Mouse (Mus musculus) heart, embryonic 13.5 days (tissue): ENCODE measurements around the gene Zmynd10. TPM values are rescaled to one million over a fixed set of nuclear protein-coding genes. Genes with fewer than 3 reads are reported as not detected.

ENCODE experiments used
- ATAC-seq: fragments of 200-750 bp; cut with Nextera tagmentation; 2 replicates; pipeline ENCODE4 v1.8.0; 2017; ENCODE audit warnings: moderate TSS enrichment; ENCODE audit not compliant: insufficient number of reproducible peaks, low FRiP score, low TSS enrichment; ENCODE audit errors: extremely low read depth
- H3K27ac ChIP-seq: fragments of 300-500 bp; sonication (generic); replicated peaks from 2 replicates; pipeline ENCODE4 v1.5.1; 2015; ENCODE audit warnings: moderate library complexity, mild to moderate bottlenecking, inconsistent platforms
- H3K27me3 ChIP-seq: fragments of 300-500 bp; sonication (generic); replicated peaks from 2 replicates; pipeline ENCODE4 v1.6.1; 2015; ENCODE audit warnings: mild to moderate bottlenecking, inconsistent platforms
- H3K36me3 ChIP-seq: fragments of 300-500 bp; sonication (generic); 2 replicates; pipeline ENCODE4 v1.6.1; 2015; ENCODE audit warnings: mild to moderate bottlenecking, inconsistent platforms
- H3K4me1 ChIP-seq: fragments of 300-500 bp; sonication (generic); 2 replicates; pipeline ENCODE4 v1.6.1; 2015; ENCODE audit warnings: inconsistent platforms
- H3K4me2 ChIP-seq: fragments of 300-500 bp; sonication (generic); 2 replicates; pipeline ENCODE4 v1.6.1; 2015; ENCODE audit warnings: inconsistent platforms, mild to moderate bottlenecking, moderate library complexity
- H3K4me3 ChIP-seq: fragments of 300-500 bp; sonication (generic); 2 replicates; pipeline ENCODE4 v1.5.1; 2015; ENCODE audit warnings: moderate library complexity, mild to moderate bottlenecking, inconsistent platforms
- H3K9ac ChIP-seq: fragments of 300-500 bp; sonication (generic); 2 replicates; pipeline ENCODE4 v1.6.1; 2015; ENCODE audit warnings: inconsistent platforms, mild to moderate bottlenecking, moderate library complexity
- H3K9me3 ChIP-seq: fragments of 300-500 bp; sonication (generic); 2 replicates; pipeline ENCODE4 v1.6.1; 2016; ENCODE audit warnings: inconsistent platforms
- WGBS: fragments of 180-500 bp; shearing (Covaris S2); methylation state at CpG from one replicate; pipeline ENCODE4 v1.1.7; 2015; ENCODE audit warnings: mixed read lengths; 5-methylcytosine and 5-hydroxymethylcytosine counted together
- polyA plus RNA-seq: library from polyadenylated mRNA; unstranded; fragments of >200 nt; fragmentation: Nextera tagmentation; extraction: Ambion mirVana; gene quantifications from 2 replicates; pipeline ENCODE4 v1.2.1, GENCODE M21; 2015

Zmynd10 gene
- polyA plus RNA-seq, 1 experiment from 2014 or later, result not detected

DNA sequence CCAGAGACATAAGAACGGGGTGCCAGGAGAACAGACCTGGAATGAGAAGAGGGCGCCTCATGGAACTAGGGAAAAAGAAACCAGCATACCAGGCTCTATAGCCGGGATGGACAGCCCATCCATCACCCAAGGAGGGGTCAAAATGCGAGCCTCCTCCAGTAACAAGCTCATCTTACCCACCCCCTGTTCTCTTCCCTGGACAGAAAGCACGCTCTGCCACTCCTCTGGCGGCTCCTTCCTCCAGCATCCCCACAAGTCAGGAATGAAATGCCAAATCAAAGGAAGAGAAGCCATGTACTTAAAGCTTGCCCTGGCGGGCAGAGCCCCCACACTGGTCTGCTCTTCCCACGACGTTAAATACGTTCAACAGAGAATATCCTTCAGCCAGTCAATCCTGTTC is 6.1 kb upstream of the Zmynd10 start:
- H3K27ac ChIP-seq, result no peak overlapping the region; the same call in 1 of the 2 replicates
- H3K4me3 ChIP-seq, result peak overlapping the region; percentile 74
- H3K4me1 ChIP-seq, result peaks cover 35% of the 10 kb centered on the region
- H3K9me3 ChIP-seq, result no peaks in the 10 kb centered on the region
- no peaks in the 10 kb centered on the region for H3K27me3 ChIP-seq
- no peak for ATAC-seq
- 30% methylated on average over 10 of the region's 10 CpGs for WGBS
- peak overlapping the region; percentile 93 for H3K9ac ChIP-seq
- H3K4me2 ChIP-seq, result peak overlapping the region; percentile 97
- H3K36me3 ChIP-seq, result peaks cover 57% of the 10 kb centered on the region

DNA sequence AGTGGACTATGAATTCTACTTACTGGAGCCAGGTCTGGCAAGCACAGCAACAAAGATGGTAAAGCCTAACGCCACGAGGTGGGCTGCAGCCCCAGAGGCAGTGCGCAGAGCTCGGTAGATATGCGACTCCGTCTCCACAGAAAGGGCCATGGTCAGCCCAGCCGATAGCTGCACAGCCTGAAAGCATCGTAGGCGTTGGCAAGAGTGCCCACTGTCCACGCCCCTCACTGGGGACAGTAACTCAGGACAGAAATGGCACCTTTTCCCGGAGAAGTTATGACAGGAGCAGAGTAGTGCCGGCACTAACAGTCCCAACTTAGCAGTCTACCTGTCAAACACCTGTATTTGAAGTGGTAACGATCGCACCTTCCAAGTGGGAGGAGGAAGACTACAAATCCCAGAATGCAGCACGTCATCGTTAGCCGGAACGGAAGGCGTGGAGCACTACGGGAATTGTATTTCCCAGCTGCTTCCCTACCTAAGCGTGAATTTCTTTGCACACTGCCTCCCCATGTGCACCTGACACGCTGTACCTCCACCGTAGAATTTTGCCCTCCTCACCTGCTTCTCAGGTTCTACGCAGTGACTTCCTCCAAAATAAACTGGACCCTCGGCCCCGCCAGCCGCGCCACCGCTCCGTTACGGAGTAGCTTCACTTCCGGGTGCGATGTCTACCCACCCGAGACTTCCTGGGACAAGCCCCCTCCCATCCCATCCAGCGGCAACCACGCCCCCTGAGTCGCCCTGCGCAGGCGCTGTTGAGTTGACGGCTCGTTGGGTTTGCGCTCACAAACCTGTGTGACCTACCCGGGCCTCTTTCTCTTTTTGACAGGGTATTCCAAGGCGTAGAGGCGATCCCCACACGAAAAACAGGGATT is 5.4 kb upstream of the Zmynd10 start, which contains the start of the genes Cyb561d2 and Nprl2:
Cyb561d2 (minus strand) TSS at position 720 of the 878 bp plus-strand sequence.
Nprl2 (plus strand) TSS at position 753 of the 878 bp plus-strand sequence.
- H3K4me2 ChIP-seq, result peak within 1 kb of the TSS; percentile 97
- ATAC-seq, result peak; percentile 79
- H3K36me3 ChIP-seq, result peaks cover 57% of the 10 kb centered on the region
- H3K9ac ChIP-seq, result peak within 1 kb of the TSS; percentile 93
- H3K4me3 ChIP-seq, result peak within 1 kb of the TSS; percentile 74
- peaks cover 31% of the 10 kb centered on the region for H3K4me1 ChIP-seq
- no peaks in the 10 kb centered on the region for H3K9me3 ChIP-seq
- H3K27ac ChIP-seq, result peak within 1 kb of the TSS; percentile 59
- WGBS, result under 1% methylated on average over 46 of the region's 46 CpGs
- no peaks in the 10 kb centered on the region for H3K27me3 ChIP-seq

DNA sequence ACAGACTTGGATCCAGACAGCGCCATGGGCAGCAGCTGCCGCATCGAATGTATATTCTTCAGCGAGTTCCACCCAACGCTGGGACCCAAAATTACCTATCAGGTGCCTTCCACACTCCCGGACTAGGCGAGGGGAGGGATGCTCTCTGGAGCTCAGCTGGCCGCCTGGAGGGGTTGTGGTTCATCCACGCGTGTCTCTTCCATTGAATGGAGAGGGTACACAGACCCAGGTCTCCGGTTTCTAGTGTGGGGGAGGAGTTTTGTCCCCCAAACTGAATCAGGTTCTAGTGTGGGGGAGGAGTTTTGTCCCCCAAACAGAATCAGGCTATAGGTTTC is 4.8 kb upstream of the Zmynd10 start:
- Histone ChIP-seq H3K4me1 (peaks cover 31% of the 10 kb centered on the region), H3K27me3 (peaks cover 1% of the 10 kb centered on the region; the same call in 1 of the 2 replicates), H3K27ac (peak overlapping the region; percentile 59; the same call in 1 of the 2 replicates), H3K4me2 (peak overlapping the region; percentile 97), H3K9me3 (no peaks in the 10 kb centered on the region), H3K9ac (peak overlapping the region; percentile 93), H3K36me3 (peaks cover 53% of the 10 kb centered on the region), H3K4me3 (peak overlapping the region; percentile 74)
- ATAC-seq, result no peak
- WGBS, result 2% methylated on average over 11 of the region's 11 CpGs

DNA sequence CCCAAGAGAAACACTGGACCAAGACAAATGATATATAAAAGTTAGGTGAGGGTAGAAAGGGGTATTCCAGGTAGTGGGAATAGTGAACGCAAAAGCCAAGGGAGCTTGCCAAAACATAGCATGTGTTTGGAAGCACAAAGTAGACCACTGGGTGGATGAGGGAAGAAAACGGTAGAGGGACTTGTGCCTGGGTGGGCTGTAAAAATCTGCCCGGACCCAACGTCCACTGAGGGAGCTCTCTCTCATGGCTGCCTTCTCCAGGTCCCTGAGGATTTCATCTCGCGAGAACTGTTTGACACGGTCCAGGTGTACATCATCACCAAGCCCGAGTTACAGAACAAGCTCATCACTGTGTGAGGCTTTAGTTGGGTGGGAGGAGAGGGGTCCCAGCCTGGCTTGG is 4.4 kb upstream of the Zmynd10 start:
- H3K4me2 ChIP-seq, result peak overlapping the region; percentile 97
- H3K27ac ChIP-seq, result no peak overlapping the region
- no peak for ATAC-seq
- peaks cover 5% of the 10 kb centered on the region; the same call in 1 of the 2 replicates for H3K27me3 ChIP-seq
- peaks cover 49% of the 10 kb centered on the region for H3K36me3 ChIP-seq
- peaks cover 32% of the 10 kb centered on the region for H3K4me1 ChIP-seq
- WGBS, result 40% methylated on average over 8 of the region's 8 CpGs
- H3K9ac ChIP-seq, result peak overlapping the region; percentile 93
- peak overlapping the region; percentile 74 for H3K4me3 ChIP-seq
- H3K9me3 ChIP-seq, result no peaks in the 10 kb centered on the region

DNA sequence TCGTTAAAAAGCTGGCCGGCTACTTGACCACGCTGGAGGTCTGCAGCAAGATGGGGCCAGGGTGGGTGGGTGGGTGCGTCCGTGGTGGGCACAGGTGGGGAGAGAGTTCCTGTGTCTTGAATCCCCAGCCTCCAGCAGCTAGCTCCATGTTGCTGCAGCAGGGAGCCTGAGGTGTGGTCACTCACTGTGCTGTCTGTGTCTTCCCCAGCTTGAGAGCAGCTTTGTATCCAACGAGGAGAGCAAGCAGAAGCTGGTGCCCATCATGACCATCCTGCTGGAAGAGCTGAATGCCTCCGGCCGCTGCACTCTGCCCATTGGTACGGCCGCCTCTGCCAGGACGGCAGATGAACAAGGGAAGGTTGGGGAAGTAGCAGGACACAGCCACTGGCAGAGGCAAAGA is 3.8 kb upstream of the Zmynd10 start:
- Histone ChIP-seq H3K27ac (no peak overlapping the region), H3K36me3 (peaks cover 43% of the 10 kb centered on the region), H3K4me1 (peaks cover 32% of the 10 kb centered on the region), H3K9me3 (no peaks in the 10 kb centered on the region), H3K4me3 (0 out of 2 replicates have a peak overlapping the region, but pooled peaks have one; percentile 74), H3K4me2 (peak overlapping the region; percentile 97; the same call in 1 of the 2 replicates), H3K9ac (peak overlapping the region; percentile 93), H3K27me3 (peaks cover 10% of the 10 kb centered on the region; the same call in 1 of the 2 replicates)
- no peak for ATAC-seq
- 83% methylated on average over 11 of the region's 11 CpGs for WGBS

DNA sequence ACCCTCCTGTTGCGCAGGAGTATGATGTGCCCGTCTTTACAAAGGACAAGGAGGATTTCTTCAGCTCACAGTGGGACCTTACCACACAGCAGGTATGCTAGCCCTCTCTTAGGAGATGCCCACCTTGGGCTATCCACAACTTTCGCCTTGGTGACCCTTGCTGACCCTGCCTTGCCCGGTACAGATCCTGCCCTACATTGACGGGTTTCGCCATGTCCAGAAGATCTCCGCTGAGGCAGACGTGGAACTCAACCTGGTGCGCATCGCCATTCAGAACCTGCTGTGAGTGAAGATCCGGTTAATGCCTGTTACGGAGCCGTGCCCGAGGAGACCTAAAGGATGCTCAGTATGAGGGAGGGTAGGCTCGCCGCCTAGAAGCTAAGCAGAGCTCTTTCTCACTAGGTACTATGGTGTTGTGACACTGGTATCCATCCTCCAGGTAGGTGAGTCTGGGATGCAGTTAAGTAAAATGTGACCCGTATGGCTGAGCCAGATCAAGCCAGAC is 2.9 kb upstream of the Zmynd10 start:
- Histone ChIP-seq H3K4me1 (peaks cover 32% of the 10 kb centered on the region), H3K36me3 (peaks cover 34% of the 10 kb centered on the region), H3K4me3 (no peak overlapping the region), H3K9ac (no peak overlapping the region), H3K9me3 (no peaks in the 10 kb centered on the region), H3K27ac (no peak overlapping the region), H3K27me3 (peaks cover 20% of the 10 kb centered on the region), H3K4me2 (no peak overlapping the region)
- ATAC-seq, result no peak
- 93% methylated on average over 17 of the region's 17 CpGs for WGBS

DNA sequence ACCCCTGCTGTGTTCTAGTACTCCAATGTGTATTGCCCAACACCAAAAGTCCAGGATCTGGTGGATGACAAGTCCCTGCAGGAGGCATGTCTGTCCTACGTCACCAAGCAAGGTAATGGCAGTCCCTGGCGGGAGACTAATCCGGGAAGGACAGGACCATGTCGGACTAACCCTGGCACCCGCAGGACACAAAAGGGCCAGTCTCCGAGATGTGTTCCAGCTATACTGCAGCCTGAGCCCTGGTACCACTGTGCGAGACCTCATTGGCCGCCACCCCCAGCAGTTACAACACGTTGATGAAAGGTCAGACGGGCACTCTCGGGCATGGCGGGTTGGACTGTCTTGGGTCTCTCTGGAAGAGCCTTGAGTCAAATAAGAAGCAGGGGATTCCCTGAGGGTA is 2.4 kb upstream of the Zmynd10 start:
- ATAC-seq, result no peak
- Histone ChIP-seq H3K4me2 (no peak overlapping the region), H3K27ac (no peak overlapping the region), H3K9me3 (no peaks in the 10 kb centered on the region), H3K4me3 (no peak overlapping the region), H3K4me1 (peaks cover 32% of the 10 kb centered on the region), H3K36me3 (peaks cover 29% of the 10 kb centered on the region), H3K27me3 (peaks cover 25% of the 10 kb centered on the region), H3K9ac (no peak overlapping the region)
- 89% methylated on average over 12 of the region's 12 CpGs for WGBS

DNA sequence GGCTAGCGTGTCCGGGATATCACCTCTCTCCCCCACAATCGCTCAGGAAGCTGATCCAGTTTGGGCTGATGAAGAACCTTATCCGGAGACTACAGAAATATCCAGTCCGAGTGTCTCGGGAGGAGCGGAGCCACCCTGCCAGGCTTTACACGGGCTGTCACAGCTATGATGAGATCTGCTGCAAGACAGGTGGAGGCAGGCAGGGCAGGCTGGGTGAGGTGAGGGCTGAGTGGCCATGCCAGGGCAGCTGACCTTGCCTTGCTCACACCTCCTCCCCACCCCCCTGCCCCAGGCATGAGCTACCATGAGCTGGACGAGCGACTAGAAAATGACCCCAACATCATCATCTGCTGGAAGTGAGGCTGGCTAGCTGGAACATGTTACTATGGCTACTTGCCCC is 1.9 kb upstream of the Zmynd10 start:
- WGBS, result 78% methylated on average over 10 of the region's 10 CpGs
- no peak for ATAC-seq
- Histone ChIP-seq H3K4me3 (no peak overlapping the region), H3K4me1 (peaks cover 32% of the 10 kb centered on the region), H3K36me3 (peaks cover 24% of the 10 kb centered on the region), H3K9me3 (no peaks in the 10 kb centered on the region), H3K4me2 (no peak overlapping the region), H3K27ac (no peak overlapping the region), H3K9ac (no peak overlapping the region), H3K27me3 (peaks cover 29% of the 10 kb centered on the region)

DNA sequence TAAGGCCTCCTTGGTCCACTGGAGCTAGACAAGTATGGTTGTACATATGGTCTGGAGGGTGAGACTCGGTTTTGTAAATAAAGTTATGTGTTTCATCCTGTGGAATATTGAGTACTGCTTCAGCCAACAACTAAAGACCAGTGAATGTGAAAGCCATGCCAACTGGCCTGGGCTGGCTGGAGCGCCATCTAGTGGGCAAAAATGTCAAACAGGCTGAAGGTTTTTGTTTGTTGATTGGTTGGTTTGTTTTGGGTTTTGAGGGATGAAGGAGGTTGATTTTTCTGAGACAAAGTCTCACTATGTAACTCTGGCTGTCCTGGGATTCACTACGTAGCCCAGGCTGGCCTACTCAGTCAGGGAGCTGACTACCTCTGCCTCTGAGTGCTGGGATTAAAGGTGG is 1.5 kb upstream of the Zmynd10 start:
- no peaks in the 10 kb centered on the region for H3K9me3 ChIP-seq
- H3K27ac ChIP-seq, result no peak overlapping the region
- peaks cover 33% of the 10 kb centered on the region for H3K4me1 ChIP-seq
- H3K4me2 ChIP-seq, result no peak overlapping the region
- no peak overlapping the region for H3K9ac ChIP-seq
- peaks cover 33% of the 10 kb centered on the region for H3K27me3 ChIP-seq
- WGBS, result 8% methylated on average over 3 of the region's 3 CpGs
- no peak for ATAC-seq
- H3K36me3 ChIP-seq, result peaks cover 23% of the 10 kb centered on the region
- no peak overlapping the region for H3K4me3 ChIP-seq

DNA sequence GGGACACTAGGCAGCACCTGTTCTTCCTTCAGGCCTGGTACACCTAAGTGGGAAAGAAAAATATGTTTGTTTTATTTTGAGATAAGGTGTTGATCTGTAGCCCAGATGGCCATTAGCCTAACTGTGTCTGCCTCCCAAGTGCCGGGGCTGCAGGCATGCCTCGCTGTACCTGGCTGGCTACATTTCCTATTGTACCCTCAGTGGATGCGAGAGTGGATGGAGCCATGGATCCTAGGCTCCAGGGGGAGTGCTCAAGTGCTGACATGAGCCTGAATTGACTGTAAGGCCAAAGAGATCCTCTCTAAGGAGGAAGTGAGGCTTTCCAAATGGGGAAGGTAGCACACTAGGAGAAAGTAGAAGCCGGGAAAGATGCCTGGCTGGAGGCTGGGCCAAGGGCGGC is 859 bp downstream of the Zmynd10 start:
- peaks cover 45% of the 10 kb centered on the region for H3K27me3 ChIP-seq
- no peak overlapping the region for H3K27ac ChIP-seq
- H3K4me1 ChIP-seq, result peaks cover 39% of the 10 kb centered on the region
- H3K4me3 ChIP-seq, result no peak overlapping the region
- WGBS, result 74% methylated on average over 5 of the region's 5 CpGs
- no peaks in the 10 kb centered on the region for H3K9me3 ChIP-seq
- peaks cover 23% of the 10 kb centered on the region for H3K36me3 ChIP-seq
- ATAC-seq, result no peak
- no peak overlapping the region for H3K4me2 ChIP-seq
- H3K9ac ChIP-seq, result no peak overlapping the region

DNA sequence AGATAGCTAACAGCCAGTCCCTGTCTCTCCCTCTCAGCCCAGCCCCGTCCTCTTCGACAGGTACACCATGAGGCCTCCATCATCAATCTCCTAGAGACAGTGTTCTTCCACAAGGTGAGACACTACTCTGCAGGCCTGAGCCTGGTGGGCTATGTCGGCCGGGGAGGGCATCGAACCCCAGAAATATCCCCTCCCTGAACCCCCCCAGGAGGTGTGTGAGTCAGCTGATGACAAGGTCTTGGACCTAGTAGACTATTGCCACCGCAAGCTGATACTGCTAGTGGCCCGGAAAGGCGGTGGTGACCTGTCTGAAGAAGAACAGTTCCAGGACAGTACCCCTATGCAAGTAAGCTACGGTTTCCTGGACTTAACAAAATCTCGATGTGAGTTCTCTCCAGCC is 1.7 kb downstream of the Zmynd10 start:
- Histone ChIP-seq H3K4me3 (no peak overlapping the region), H3K4me2 (no peak overlapping the region), H3K36me3 (peaks cover 17% of the 10 kb centered on the region), H3K9ac (no peak overlapping the region), H3K27ac (no peak overlapping the region), H3K27me3 (peaks cover 46% of the 10 kb centered on the region), H3K9me3 (no peaks in the 10 kb centered on the region), H3K4me1 (peaks cover 46% of the 10 kb centered on the region)
- no peak for ATAC-seq
- WGBS, result 82% methylated on average over 10 of the region's 10 CpGs
